Mouse (Mus musculus) liver, postnatal 0 days (tissue): ENCODE results near the gene Banp. TPM values are rescaled to one million over a fixed set of nuclear protein-coding genes. Genes with fewer than 3 reads are reported as not detected.

Experiments
- ATAC-seq: fragments of 200-750 bp; cut with Nextera tagmentation; 2 replicates; pipeline ENCODE4 v1.8.0; 2017; ENCODE audit warnings: mild to moderate bottlenecking, moderate library complexity
- DNase-seq: peaks from one replicate; pipeline ENCODE4 v3.0.0-alpha.2; 2016
- H3K27ac ChIP-seq: fragments of 300-500 bp; sonication (generic); 2 replicates; pipeline ENCODE4 v1.5.1; 2014; ENCODE audit warnings: antibody characterized with exemption, moderate library complexity, mild to moderate bottlenecking, low read depth
- H3K27me3 ChIP-seq: fragments of 300-500 bp; sonication (generic); 2 replicates; pipeline ENCODE4 v1.6.1; 2014; ENCODE audit warnings: low read length, control low read depth, mixed read lengths; ENCODE audit not compliant: insufficient read depth
- H3K36me3 ChIP-seq: fragments of 300-500 bp; sonication (generic); replicated peaks from 2 replicates; pipeline ENCODE4 v1.6.1; 2014; ENCODE audit warnings: mild to moderate bottlenecking, control low read depth, low read length, moderate library complexity, mixed read lengths; ENCODE audit not compliant: insufficient read depth
- H3K4me1 ChIP-seq: fragments of 300-500 bp; sonication (generic); 2 replicates; pipeline ENCODE4 v1.6.1; 2014; ENCODE audit warnings: antibody characterized with exemption, mild to moderate bottlenecking, control low read depth; ENCODE audit not compliant: insufficient read depth
- H3K4me2 ChIP-seq: fragments of 300-500 bp; sonication (generic); 2 replicates; pipeline ENCODE4 v1.6.1; 2014; ENCODE audit warnings: low read depth, mild to moderate bottlenecking, low read length, moderate library complexity, mixed read lengths
- H3K4me3 ChIP-seq: fragments of 300-500 bp; sonication (generic); 2 replicates; pipeline ENCODE4 v1.5.1; 2014; ENCODE audit warnings: low read depth, low read length
- H3K9ac ChIP-seq: fragments of 300-500 bp; sonication (generic); replicated peaks from 2 replicates; pipeline ENCODE4 v1.6.1; 2014; ENCODE audit warnings: mild to moderate bottlenecking, moderate library complexity
- H3K9me3 ChIP-seq: fragments of 300-500 bp; sonication (generic); 2 replicates; pipeline ENCODE4 v1.6.1; 2016; ENCODE audit warnings: mild to moderate bottlenecking, control low read depth, low read length, mixed read lengths
- CTCF ChIP-seq: sonication (generic); IDR thresholded peaks from 2 replicates; pipeline ENCODE4 v1.5.1; 2016; ENCODE audit warnings: antibody characterized with exemption, low read depth
- EP300 ChIP-seq: IDR thresholded peaks from 2 replicates; pipeline ENCODE4 v1.6.1; 2016; ENCODE audit warnings: antibody characterized with exemption, low read depth, mild to moderate bottlenecking
- WGBS: fragments of 180-500 bp; shearing (Covaris S2); extraction: QIAGEN DNeasy Blood & Tissue Kit; methylation state at CpG from one replicate; pipeline ENCODE4 v1.1.7; 2014; ENCODE audit not compliant: insufficient replicate concordance; 5-methylcytosine and 5-hydroxymethylcytosine counted together
- polyA plus RNA-seq: library from polyadenylated mRNA; unstranded; fragments of >200 nt; fragmentation: Nextera tagmentation; extraction: Ambion mirVana; gene quantifications from 2 replicates; pipeline ENCODE4 v1.2.1, GENCODE M21; 2015

The Banp gene
- polyA plus RNA-seq, 1 experiment from 2014 or later, result 7.6 TPM

GRCm38 (mm10) chr8:122056113-122056512 lies 106.6 kb downstream of the Banp start:
- TF ChIP-seq CTCF (no peak), EP300 (no peak)
- Histone ChIP-seq H3K4me2 (no peak overlapping the region), H3K36me3 (no peaks in the 10 kb centered on the region), H3K9ac (no peak overlapping the region), H3K4me3 (no peak overlapping the region), H3K27me3 (no peaks in the 10 kb centered on the region), H3K27ac (no peak overlapping the region), H3K4me1 (no peaks in the 10 kb centered on the region), H3K9me3 (no peaks in the 10 kb centered on the region)
- no peak for ATAC-seq
- 11% methylated on average over 1 of the region's 1 CpGs for WGBS
- no peak for DNase-seq

- Histone ChIP-seq H3K9ac (no peak overlapping the region), H3K9me3 (no peaks in the 10 kb centered on the region), H3K36me3 (no peaks in the 10 kb centered on the region), H3K4me1 (no peaks in the 10 kb centered on the region), H3K4me3 (no peak overlapping the region), H3K27me3 (no peaks in the 10 kb centered on the region), H3K27ac (no peak overlapping the region), H3K4me2 (no peak overlapping the region)
- TF ChIP-seq CTCF, result no peak
- TF ChIP-seq EP300, result no peak
- 61% methylated on average over 7 of the region's 7 CpGs for WGBS
- no peak for DNase-seq
- no peak for ATAC-seq
These were observed 107.3 kb downstream of the Banp start for GRCm38 (mm10) chr8:122056882-122057281.

- Histone ChIP-seq H3K4me3 (no peak overlapping the region), H3K9ac (no peak overlapping the region), H3K9me3 (no peaks in the 10 kb centered on the region), H3K27ac (no peak overlapping the region), H3K4me2 (no peak overlapping the region), H3K4me1 (no peaks in the 10 kb centered on the region; the same call in 1 of the 2 replicates), H3K27me3 (no peaks in the 10 kb centered on the region), H3K36me3 (no peaks in the 10 kb centered on the region)
- TF ChIP-seq CTCF (no peak), EP300 (no peak)
- 55% methylated on average over 9 of the region's 9 CpGs for WGBS
- no peak for DNase-seq
- no peak for ATAC-seq
These were observed 109.0 kb downstream of the Banp start for GRCm38 (mm10) chr8:122058510-122058909.

- TF ChIP-seq CTCF, result no peak
- TF ChIP-seq EP300, result no peak
- Histone ChIP-seq H3K4me3 (no peak overlapping the region), H3K4me1 (no peaks in the 10 kb centered on the region; the same call in 1 of the 2 replicates), H3K9me3 (no peaks in the 10 kb centered on the region), H3K27me3 (no peaks in the 10 kb centered on the region), H3K4me2 (no peak overlapping the region), H3K27ac (no peak overlapping the region), H3K36me3 (no peaks in the 10 kb centered on the region), H3K9ac (no peak overlapping the region)
- no peak for DNase-seq
- WGBS, result 67% methylated on average over 8 of the region's 8 CpGs
- no peak for ATAC-seq
These were observed 109.4 kb downstream of the Banp start for GRCm38 (mm10) chr8:122058951-122059350.

- no peak for ATAC-seq
- H3K4me3 ChIP-seq, result no peak overlapping the region
- WGBS, result 62% methylated on average over 12 of the region's 12 CpGs
These were observed 113.1 kb downstream of the Banp start for GRCm38 (mm10) chr8:122062508-122063223.

GRCm38 (mm10) chr8:122064353-122064752 lies 114.8 kb downstream of the Banp start:
- 77% methylated on average over 7 of the region's 7 CpGs for WGBS
- no peak for DNase-seq
- Histone ChIP-seq H3K4me1 (no peaks in the 10 kb centered on the region; the same call in 1 of the 2 replicates), H3K27ac (no peak overlapping the region), H3K36me3 (no peaks in the 10 kb centered on the region), H3K9ac (no peak overlapping the region), H3K4me2 (no peak overlapping the region), H3K27me3 (no peaks in the 10 kb centered on the region), H3K4me3 (no peak overlapping the region), H3K9me3 (no peaks in the 10 kb centered on the region)
- ATAC-seq, result no peak
- TF ChIP-seq EP300, result no peak
- TF ChIP-seq CTCF, result no peak

More at GRCm38 (mm10) chr8:122062508-122063223, 113.1 kb downstream of the Banp start:
- Histone ChIP-seq H3K27me3 (no peaks in the 10 kb centered on the region), H3K9ac (no peak overlapping the region), H3K27ac (no peak overlapping the region), H3K36me3 (no peaks in the 10 kb centered on the region), H3K9me3 (no peaks in the 10 kb centered on the region), H3K4me1 (no peaks in the 10 kb centered on the region; the same call in 1 of the 2 replicates), H3K4me2 (no peak overlapping the region)
- no peak for DNase-seq
- TF ChIP-seq EP300 (no peak), CTCF (no peak)
